Mouse (Mus musculus): ENCODE measurements at regions not wholly inside any gene's neighbourhood (a gene's known extent, or its start where the extent isn't known, plus 50 kb on each side); places are given as distances from the start of the nearest gene placed in this dataset.

DNA sequence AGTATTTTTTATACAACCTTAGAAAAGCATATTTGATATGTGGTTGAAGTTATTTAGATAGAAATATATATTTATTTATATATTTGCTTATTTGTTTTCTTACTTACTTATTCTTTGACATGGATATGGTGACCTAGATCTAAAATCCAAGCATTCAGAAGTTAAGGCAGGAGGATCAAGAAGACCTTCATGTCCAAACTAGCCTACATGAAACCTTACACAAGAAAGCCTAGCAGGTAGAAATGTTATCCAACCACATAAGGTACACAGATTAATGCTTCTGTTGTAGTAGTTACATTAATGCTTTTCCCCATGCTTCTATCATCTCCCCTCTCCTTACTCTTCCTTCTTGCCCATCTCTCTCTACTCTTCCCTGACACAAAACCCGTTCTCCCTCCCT is 93.2 kb upstream of the Cpeb2 start:
- no peak for DNase-seq

DNA sequence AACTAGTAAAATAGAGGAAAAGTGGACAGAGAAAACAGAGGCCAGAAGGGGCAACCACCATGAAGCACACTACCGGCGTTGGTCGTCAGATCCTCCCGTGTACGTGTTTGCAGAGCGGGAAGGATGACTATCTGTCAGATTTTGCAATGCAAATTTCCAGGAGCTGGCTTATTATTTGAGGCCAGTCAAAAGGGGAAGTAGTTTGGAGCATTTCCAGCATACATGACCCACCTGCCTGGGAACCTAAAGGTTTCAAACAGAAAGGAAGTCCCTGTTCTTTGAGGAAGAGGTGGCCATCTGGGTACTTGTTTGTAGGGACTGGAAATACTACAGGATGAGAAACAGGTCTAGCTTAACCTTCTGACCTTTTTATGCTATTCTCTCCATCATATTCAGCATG is 87.0 kb upstream of the Cpeb2 start:
- DNase-seq = no peak

- DNase-seq = no peak
These were observed 86.0 kb upstream of the Cpeb2 start for GRCm38 (mm10) chr5:43146928-43147327.

- no peak for DNase-seq
These were observed 84.5 kb upstream of the Cpeb2 start for GRCm38 (mm10) chr5:43148486-43148885.

GRCm38 (mm10) chr5:43149559-43149958 is 83.4 kb upstream of the Cpeb2 start:
- DNase-seq = peak; percentile 38

- DNase-seq = no peak
These were observed 81.7 kb upstream of the Cpeb2 start for GRCm38 (mm10) chr5:43151099-43151774.

DNA sequence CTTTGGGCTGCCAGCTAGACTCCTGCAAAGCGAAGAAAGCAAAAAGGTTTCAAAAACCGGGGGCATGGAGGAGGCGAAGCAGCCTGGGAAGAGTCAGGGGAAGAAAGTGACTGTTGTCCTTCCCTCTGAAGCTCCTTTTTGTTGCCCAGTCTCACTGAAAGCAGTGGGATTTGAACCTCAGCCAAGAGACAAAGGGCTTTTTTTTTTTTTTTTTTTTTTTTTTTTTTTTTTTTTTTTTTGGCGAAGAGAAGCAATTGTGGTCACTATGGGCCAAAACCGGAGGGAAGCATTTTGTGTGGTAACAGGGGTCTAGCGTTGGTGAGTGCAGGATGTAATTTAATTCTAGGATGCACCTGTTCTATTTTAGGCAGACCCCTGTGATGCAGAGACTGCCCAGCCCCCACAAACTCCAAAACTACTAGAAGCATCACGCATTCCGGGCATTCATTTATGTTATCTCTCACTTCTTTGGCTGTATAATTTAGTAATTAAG is 80.8 kb upstream of the Cpeb2 start:
- DNase-seq = peak; percentile 30

DNA sequence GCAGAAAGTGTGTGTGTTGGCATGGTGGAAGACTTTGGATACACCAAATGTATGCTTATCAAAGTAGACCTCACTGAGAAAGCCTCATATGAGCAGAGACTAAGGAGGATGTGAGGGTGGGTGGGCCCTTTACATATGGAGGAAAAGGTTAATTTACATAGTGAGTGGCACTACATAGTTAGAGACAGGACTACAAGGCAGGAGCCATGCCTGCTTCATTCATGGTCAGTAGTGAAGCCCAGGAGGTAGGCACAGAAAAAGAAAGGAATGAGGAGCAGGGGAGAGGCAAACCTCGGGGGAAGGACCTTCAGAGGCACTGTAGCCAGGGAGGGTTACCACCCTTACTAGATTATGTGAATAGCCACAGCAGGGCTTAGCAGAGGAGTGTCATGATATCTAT is 80.1 kb upstream of the Cpeb2 start:
- DNase-seq = no peak

GRCm38 (mm10) chr5:43156771-43157170 is 76.2 kb upstream of the Cpeb2 start:
- DNase-seq = no peak

DNA sequence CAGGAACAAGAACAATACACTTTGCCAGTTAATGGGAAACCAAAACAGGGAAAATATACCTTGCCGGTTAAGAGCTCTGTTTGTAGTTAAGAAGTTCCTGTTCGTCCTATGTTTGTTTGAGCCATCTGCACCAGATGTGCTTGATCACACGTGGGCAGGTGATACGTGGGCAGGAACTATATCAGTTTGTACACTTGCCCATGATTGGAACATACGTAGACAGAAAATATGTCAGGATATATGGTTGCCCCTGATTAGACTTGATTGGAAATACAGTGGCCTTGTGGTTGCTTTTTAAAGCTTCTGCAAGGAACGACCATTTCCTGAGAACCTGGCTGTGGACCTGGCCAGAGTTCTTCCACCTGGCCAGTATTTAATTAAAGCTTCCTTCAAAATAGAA is 72.8 kb upstream of the Cpeb2 start:
- no peak for DNase-seq

GRCm38 (mm10) chr5:43181475-43181874 is 51.5 kb upstream of the Cpeb2 start:
- DNase-seq = no peak
